Mouse (Mus musculus): ENCODE measurements around the gene Zfp574. TPM values are rescaled to one million over a fixed set of nuclear protein-coding genes. Genes with fewer than 3 reads are reported as not detected.

Gene Zfp574
- total RNA-seq, 4 experiments from 2014 or later, result 28.0 to 31.0 (median 29.6) TPM

DNA sequence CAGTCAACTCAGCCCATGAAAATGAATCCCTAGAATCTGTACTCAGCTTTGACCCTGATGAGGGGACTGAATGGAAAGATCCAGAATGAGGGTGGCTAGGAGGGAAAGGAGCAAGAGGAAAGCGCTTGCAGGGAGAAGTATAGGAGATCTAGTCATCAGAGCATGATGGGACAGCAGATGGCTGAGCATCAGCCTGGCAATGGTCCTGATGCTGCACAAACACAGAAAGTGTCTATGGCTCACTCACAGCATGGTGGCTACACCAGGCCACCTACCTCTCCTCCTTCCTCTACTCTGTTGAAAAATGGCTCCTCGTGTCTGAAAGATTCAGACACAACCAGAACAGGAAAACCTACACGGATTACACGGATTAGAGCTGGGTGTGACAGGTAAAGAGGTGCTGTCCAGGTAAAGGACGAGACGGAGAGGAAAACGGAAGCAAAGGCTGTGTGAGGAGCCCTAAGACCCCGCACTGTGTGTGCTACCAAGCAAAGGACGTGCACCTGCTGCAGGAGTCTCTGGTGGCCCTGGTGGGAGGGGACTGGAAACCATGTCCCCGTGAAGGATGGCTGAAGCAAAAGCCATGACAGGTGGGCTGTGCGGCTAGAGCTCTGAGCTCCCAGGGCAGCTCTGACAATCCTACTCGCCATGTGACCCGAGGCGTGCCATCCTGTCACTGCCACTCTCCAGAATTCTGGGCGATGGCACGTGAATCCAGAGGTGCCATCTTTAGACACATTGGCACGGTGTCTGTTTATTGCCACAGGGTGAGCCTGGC lies 40.0 kb downstream of the Zfp574 start:
- DNase-seq (ENCODE audit: low spot score in 2 of 2), result peak; percentile 52 to 71

DNA sequence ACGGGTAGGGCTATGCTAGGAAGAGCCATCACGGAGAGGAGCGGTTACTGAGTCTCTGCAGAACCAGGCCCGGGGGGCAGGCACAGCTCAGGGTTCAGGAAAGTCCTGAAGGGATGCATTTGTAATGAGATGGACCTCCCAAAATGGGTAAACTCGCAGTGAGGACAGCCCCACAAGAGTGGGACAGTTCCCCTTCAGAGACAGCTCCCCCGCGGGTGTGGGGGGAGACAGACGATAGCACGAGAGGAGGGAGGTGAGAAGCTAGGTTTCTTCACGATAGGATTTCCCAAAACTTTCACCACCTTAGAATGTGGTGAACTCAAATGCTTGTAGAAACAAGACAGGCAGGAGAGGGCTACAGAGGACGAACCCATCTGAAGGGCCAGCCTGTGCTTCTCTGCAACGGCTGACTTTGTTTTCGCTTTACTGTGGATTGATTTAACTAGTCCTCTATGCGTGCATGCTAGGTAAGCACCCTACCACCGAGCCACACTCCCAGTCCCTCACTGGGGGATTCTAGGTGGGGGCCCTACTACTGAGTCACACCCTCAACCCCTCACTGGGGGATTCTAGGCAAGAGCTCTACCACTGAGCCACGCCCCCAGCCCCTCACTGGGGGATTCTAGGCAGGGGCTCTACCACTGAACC lies 40.7 kb downstream of the Zfp574 start:
- no peak for DNase-seq (ENCODE audit: low spot score in 2 of 2)

DNA sequence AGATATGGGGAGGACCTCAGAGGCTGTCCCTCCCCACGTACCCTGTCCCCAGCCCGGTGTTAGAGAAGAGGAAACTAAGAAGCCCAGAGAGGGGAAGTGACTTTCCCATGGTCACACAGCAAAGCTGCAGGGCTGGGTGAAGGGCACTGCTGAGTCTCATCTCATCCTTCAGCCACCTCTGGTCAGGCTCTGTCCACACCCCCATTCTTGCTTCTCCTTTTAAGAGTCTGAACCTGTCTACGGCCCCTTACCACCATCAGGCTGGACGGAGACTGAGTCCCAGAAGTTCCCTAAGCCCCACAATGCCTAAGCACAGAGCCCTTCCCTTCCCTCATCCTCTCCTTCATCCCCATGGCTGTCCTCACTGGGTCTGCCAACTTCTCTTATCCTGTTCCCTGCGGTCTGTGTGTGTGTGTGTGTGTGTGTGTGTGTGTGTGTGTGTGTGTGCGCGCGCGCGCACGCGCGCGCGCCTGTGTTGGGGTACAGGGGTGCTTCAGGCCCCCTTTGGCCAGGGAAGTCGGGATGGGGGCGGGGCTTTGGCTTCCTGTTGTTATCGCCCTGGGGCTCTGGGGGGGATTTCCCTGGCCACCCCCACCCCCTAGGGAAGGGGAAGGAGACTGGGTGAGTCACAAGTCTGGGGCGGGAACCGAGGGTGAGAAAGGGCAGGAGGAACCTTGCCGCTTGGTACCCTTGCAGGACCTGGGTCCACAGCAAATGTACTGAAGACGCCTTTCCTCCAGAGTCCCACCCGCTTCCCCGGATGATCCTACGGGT lies 47.9 kb downstream of the Zfp574 start:
- no peak for DNase-seq (ENCODE audit: low spot score in 2 of 2)

DNA sequence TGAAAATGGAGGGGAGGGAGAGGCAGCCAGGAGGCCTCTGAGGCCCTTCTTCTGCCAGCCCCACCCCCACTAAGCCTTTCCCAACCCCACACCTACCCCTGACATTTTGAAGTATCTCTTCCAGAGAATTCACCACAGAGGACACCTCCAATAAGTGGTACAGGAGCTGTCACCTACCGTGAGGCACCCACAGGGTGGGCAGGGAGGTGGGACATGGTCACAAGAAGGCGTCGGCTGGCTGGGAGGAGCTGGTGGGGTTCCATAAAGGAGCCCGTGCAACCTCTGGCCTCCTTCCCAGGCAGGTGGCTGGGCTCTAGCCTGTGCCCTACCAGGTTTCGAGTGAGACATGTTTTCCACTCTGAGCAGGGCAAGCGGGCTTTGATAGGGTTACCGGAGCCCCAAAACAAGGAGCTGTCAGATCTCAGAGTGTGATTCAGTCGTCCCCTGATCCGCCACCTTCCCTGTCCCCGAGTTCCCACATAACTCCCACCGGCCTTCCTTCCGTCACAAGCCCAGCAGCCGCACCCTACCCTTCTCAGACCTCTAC lies 48.9 kb downstream of the Zfp574 start:
- DNase-seq (ENCODE audit: low spot score in 2 of 2), result no peak

DNA sequence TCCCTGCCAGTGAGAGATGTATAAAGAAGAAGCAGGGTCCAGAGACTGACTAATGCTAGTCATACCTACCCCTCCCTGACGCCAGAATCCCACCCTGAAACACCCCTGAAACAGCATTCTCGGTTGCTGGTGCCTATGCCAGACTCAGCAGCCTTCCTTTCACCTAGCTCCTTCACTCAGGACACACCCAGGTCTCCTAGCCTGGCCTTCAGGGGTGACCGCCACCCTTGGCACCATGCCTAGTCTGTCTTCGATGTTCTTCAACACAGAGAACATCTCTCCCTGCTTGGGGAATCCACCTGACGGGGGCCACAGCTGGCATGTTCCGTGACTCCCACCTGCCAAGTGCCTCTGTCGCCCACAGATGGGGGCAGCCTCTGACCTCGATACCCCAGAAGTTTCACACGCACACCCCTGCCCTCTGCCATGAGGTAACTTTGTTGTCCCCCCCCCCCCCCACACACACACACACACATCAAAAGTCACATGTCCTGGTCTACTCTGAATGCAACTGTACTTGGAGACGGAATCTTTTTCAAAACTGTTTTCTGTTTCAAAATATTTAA lies 53.4 kb downstream of the Zfp574 start:
- DNase-seq (ENCODE audit: low spot score in 2 of 2), result no peak

DNA sequence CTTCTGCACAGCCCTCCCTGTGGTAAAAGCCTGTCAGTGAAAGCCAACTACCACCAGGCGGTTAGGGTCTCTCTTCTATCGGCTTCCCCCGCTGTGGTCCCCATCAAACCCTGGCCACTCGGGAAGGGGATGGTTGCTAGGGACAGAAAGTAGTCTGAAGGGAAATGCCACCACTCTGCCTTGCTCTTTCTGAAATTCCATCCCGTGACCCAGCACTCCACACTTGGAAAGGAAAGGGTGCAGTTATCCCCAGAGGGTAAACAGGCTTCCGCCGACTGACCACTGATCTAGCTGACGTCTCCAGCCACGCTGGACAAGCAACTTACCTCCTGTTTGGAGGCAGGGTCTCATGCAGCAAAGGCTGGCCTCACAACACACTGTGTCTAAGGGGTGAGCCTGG lies 55.6 kb downstream of the Zfp574 start:
- no peak for DNase-seq (ENCODE audit: low spot score in 2 of 2)

DNA sequence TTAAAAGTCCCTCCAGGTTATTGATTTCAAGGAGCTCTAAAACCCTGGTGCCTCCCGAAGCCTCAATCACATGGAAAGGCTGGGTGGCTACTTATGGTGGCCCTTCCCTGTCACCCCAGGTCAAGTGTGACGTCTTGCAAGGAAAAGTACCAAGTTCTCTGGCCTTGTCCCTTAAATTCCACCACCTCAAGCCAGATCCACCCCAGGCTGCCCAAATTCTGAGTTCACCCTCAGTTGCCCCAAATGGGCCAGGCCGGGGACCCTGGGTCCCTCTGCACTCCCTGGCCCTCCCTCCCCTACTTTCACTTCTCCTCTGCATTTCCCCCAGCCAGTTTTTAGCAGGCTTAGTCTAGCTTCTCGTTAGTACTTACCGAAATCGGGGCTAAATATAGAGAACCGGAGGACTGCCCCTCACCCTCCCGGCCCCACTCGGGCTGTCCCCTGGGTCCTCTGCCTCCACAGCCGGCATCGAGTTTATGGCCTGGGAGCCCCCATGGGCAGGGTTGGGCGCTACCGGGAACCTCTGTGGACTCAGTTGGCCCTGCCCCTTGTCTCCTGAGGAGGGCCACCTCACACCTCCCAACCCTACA lies 57.1 kb downstream of the Zfp574 start:
- DNase-seq (ENCODE audit: low spot score in 2 of 2), result no peak

DNA sequence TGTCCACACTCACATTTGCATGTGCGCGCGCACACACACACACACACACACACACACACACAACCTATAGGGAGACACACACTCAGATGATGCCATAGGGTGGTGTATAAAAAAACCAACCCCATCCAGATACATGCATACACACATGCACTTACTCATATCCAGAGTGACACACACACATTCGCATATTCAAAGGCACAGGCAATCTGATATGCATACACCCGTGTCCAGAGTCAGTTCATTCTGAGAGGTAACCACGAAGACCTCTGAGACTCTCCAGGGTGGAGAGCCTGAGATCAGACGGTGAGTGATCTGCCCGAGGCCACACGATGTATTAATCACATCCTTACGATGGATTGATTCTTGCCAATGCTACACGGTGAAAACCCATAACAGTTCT lies 58.2 kb downstream of the Zfp574 start:
- DNase-seq (ENCODE audit: low spot score in 2 of 2), result no peak

DNA sequence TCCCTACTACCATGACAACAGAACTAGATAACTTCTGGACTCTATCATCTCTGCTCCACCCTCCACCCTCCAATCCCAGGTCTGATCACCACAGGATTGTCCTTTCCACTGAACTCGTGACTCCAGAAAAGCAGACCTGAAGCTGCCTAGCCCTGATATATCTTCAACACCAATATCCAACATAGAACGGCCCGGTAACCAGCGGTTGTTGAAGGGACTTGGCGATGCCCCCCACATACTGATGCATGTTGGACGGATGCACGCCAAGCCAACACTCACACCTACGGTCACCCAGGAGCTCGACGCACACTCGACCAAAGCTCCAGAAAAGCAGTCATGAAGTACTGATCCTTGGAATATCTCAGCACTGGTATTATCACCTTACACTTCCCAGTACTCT lies 58.9 kb downstream of the Zfp574 start:
- DNase-seq (ENCODE audit: low spot score in 2 of 2), result no peak

DNA sequence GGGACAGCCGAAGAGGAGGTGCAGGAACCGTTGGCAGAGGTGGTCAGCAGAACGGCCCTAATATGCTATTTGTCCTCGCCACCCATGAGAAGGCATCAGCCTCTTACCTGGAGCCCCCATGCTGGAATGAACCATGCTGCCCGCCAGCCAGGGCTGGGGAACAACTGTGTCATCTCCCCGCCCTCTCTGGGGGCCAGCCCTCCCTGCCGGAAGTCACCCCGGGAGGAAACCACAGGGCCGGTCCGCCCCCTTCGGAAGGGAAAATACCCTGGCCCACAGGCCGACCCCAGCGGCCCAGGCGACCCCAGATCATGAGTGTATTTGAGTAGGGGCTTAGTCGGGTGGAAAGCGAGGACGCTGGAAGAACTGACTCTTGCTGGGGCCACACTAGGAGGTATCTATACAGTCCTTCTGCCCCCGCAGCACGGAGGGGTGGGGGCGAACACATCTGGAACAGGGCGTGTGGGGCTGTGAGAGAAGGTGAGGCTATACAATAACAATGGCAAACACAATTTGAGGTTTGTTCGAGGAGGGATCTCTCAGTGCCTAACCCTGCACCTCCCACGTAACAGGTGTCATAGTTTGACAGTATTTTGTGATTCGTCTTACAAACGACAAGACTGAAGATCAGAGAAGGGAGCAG lies 60.1 kb downstream of the Zfp574 start:
- DNase-seq (ENCODE audit: low spot score in 2 of 2), result no peak

Small RNAs within 50 kb of the gene (microRNA-seq; reads per million reads assigned to microRNA genes)
- 0.32 to 2.0 reads per million in 2 experiments for gene Mir6537

Other genes with a start within 250 kb of the Zfp574 start
- gene Gm9844, start 210.4 kb upstream of the Zfp574 start, total RNA-seq (2022), result not detected
- not detected for gene Lypd4, start 202.6 kb upstream of the Zfp574 start, total RNA-seq (2022)
- gene Dmrtc2, start 202.5 kb upstream of the Zfp574 start, total RNA-seq (2022), result not detected
- 100 to 1,000 TPM; 518 to 648 (median 579) TPM for gene Rps19, start 188.2 kb upstream of the Zfp574 start, total RNA-seq (2022)
- under 1 TPM in 2 of 4 experiments, not detected in 2; 0.30 to 0.58 TPM for gene Cd79a, start 175.2 kb upstream of the Zfp574 start, total RNA-seq (2022)
- gene Arhgef1, start 169.7 kb upstream of the Zfp574 start, total RNA-seq (2022), result 100 to 1,000 TPM in 1 of 4 experiments, 10 to 100 TPM in 3; 94.8 to 111 (median 99.3) TPM
- gene Gm4881, start 128.1 kb upstream of the Zfp574 start, total RNA-seq (2022), result not detected
- gene Rabac1, start 99.8 kb upstream of the Zfp574 start, total RNA-seq (2022), result 100 to 1,000 TPM; 293 to 308 (median 300) TPM
- gene Atp1a3, start 66.6 kb upstream of the Zfp574 start, total RNA-seq (2022), result 1,000 to 10,000 TPM; 2,163 to 2,251 (median 2,216) TPM
- 100 to 1,000 TPM; 206 to 235 (median 220) TPM for gene Grik5, start 221 bp upstream of the Zfp574 start, total RNA-seq (2022)
- 10 to 100 TPM in 3 of 4 experiments, 1 to 10 TPM in 1; 8.9 to 14.3 (median 11.7) TPM for gene Pou2f2, start 107.2 kb downstream of the Zfp574 start, total RNA-seq (2022)
- gene Dedd2, start 148.0 kb downstream of the Zfp574 start, total RNA-seq (2022), result 10 to 100 TPM; 22.0 to 28.9 (median 26.5) TPM
- 10 to 100 TPM; 11.2 to 12.5 (median 11.7) TPM for gene Zfp526, start 148.9 kb downstream of the Zfp574 start, total RNA-seq (2022)
- gene Gsk3a, start 165.3 kb downstream of the Zfp574 start, total RNA-seq (2022), result 100 to 1,000 TPM; 198 to 216 (median 204) TPM
- 10 to 100 TPM; 39.0 to 61.0 (median 49.4) TPM for gene Erf, start 178.2 kb downstream of the Zfp574 start, total RNA-seq (2022)
- gene Cic, start 195.1 kb downstream of the Zfp574 start, total RNA-seq (2022), result 100 to 1,000 TPM; 196 to 252 (median 228) TPM
- 10 to 100 TPM; 25.2 to 28.9 (median 27.9) TPM for gene Pafah1b3, start 225.4 kb downstream of the Zfp574 start, total RNA-seq (2022)
- under 1 TPM in 1 of 4 experiments, not detected in 3; 0.25 TPM for gene Prr19, start 228.8 kb downstream of the Zfp574 start, total RNA-seq (2022)
- 10 to 100 TPM; 28.7 to 36.7 (median 33.4) TPM for gene Tmem145, start 233.5 kb downstream of the Zfp574 start, total RNA-seq (2022)
- gene Megf8, start 244.6 kb downstream of the Zfp574 start, total RNA-seq (2022), result 100 to 1,000 TPM in 2 of 4 experiments, 10 to 100 TPM in 2; 90.3 to 107 (median 97.0) TPM

Measured in layer of hippocampus, adult 8-10 months (tissue).